Mouse (Mus musculus): Measurements from ENCODE around the gene Olfr1217.
"Not testable (repeated sequence)": the region's sequence is repeated elsewhere in the genome, so short reads cannot be mapped to it uniquely, and the experiment has no call there.

The Olfr1217 gene

DNA sequence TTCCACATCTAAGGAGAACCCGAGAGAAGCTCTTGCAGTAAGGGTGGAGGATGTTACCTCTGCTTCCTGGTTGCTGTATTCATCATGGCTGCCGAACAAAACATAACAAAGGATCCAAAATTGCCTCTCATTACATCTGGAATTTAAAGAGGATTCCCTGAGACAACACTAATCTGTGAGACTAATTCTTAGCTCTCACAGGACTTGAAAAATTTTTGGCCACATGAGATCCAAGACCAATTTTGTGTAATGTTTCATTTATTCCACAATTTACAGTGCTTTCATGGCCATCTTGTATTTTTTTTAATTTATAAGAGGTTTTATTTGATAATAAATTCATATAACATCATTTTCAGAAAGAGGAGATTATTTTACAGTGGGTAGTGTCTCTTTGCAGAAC lies at the start of gene Olfr1217:
Olfr1217 (minus strand) TSS at position 101 of the 400 bp plus-strand sequence.
- no peak for DNase-seq (ENCODE audit: low spot score in 2 of 2)

DNA sequence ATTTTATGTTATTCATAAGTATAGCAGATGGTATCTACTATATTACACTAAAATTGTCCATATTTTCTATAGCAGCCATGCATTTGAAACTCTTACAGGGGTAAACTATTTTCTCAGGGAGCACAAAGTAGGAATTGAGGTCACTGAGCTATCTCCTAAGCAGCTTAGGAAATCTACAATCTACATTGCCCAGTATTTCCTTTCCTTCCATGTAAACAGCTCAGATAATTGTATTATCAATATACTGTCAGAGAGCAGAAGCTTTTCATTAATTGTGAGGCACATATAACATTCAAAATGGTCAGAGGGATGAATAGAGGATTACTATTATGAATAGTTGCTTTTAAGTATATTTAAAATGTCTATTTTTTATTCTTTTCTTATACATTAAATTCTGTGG lies 49.6 kb upstream of the Olfr1217 start:
- DNase-seq (ENCODE audit: low spot score in 2 of 2) = no peak

DNA sequence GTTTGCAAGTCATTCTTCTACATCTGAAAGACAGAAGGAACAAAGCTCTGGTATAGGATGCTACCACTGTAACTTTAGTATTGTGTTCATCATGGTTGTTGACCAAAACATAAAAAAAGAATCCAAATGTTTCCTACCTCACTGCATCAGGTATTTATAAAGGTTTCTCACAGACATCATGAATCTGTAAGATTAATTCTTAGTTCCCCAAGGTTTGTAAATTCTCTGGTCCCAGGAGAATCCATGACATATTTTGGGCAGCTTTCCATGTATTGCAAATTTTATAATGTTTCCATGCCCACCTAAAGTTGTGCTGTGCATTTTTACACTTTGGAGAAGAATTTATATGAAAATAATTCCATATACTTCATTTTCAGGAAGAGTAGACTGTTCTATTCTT lies 29.2 kb upstream of the Olfr1217 start, which contains the start of gene Olfr1218:
Olfr1218 (minus strand) TSS at position 101 of the 400 bp plus-strand sequence.
- DNase-seq (ENCODE audit: low spot score in 2 of 2) = no peak

DNA sequence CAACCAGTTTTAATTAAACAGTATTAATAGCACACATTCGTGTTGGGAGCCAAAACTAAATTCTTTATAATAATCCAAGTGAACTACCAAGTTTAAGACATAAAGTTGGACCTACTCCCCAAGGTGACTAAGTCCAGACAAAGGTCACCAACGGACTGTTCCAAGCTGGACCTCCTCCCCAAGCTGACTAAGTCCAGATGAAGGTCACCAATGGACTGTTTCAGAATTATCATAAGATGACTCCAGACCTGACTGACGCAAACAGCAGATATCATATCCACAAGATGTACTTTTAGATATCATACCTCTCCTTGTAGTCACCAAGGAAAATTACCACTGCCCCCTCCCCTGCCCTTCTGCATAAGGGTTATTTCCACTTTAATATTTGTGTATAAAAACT lies 10.4 kb downstream of the Olfr1217 start:
- DNase-seq (ENCODE audit: low spot score in 2 of 2) = not testable (repeated sequence)

DNA sequence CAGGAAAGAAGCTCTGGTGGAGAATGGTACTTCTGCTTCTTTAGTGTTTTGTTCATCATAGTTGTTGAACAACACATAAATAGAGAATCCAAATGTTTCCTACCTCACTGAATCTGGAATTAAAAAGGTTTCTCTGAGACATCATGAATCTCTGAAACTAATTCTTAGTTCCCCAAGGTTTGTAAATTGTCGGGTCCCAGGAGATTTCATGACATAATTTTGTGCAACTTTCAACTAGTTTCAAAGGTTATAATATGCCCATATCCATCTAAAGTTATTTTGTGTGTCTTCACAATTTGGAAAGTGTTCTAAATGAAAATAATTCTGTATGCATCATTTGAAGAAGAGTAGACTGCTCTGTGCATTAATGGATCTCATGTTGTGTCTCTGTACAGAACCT lies 13.6 kb downstream of the Olfr1217 start, which contains the start of gene Olfr1216:
Olfr1216 (minus strand) TSS at position 101 of the 400 bp plus-strand sequence.
- no peak for DNase-seq (ENCODE audit: low spot score in 2 of 2)

DNA sequence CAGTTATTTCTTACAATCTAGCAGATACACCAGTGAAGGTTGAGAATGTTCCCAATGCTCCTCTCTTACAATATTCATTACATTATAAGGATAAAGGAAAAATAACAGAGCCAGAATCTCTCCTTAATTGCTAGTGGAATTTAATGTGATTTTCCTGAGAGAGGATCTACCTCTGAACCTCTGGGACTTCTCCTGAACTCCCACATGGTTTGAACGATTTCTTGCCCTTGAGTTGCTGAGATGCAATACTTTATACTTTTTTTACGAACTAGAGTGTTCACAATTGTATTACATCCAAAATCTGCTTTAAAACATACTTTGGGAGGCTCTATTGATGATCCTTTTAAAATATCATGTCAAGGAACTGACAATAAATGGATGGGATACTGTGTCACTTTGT lies 25.0 kb downstream of the Olfr1217 start, which contains the start of gene Olfr1215:
Olfr1215 (minus strand) TSS at position 101 of the 400 bp plus-strand sequence.
- no peak for DNase-seq (ENCODE audit: low spot score in 2 of 2)

DNA sequence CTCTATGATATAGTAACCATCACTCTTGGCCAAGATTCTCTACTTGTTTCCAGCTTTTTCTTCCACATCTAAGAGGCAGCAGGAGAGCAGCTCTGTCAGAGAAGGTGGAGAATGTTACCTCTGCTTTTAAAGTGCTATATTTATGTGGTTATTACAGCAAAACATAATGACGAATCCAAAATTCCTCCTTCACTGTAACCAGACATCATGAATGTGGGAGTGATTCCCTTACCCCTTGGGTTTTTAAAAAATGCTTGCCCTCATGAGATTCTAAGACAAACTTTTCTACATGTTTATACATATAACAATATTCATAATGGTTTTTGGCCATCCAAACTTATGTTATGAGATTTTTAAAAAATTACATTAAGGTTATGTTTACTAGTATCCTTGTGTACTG lies 39.3 kb downstream of the Olfr1217 start, which contains the start of gene Olfr1214:
Olfr1214 (minus strand) TSS at position 101 of the 400 bp plus-strand sequence.
- no peak for DNase-seq (ENCODE audit: low spot score in 2 of 2)

DNA sequence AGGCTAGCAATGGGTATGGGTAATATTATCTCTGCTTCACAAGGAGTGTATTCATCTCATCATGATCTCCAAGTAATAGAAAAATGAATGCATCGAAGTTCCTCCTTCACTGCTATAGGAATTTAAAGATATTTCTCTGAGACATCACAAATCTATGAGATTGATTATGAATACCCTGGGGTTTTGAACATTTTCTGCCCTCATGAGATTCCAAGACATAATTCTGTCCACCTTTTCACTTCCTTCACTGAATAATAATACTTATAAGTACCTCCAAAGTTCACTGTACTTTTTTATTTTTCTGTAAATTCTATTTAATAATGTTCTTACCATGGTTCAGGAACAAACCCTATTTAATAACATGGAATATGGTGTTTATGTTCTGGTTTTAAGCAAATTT lies 51.7 kb downstream of the Olfr1217 start, which contains the start of gene Gm13762:
Gm13762 (minus strand) TSS at position 101 of the 400 bp plus-strand sequence.
- no peak for DNase-seq (ENCODE audit: low spot score in 2 of 2)
